Mouse (Mus musculus) heart, adult 2 months (tissue): ENCODE measurements around the gene Acvr1.

Experiments
- CTCF ChIP-seq: fragments of 200-600 bp; IDR thresholded peaks from 2 replicates; pipeline ENCODE4 v1.8.1; 2022; ENCODE audit warnings: antibody characterized with exemption, mild to moderate bottlenecking, moderate library complexity
- EP300 ChIP-seq: fragments of 200-500 bp; IDR thresholded peaks from 2 replicates; pipeline ENCODE4 v1.6.1; 2011; ENCODE audit warnings: low read depth, low read length, control low read depth; ENCODE audit not compliant: insufficient read depth
- POLR2A ChIP-seq: fragments of 200-500 bp; IDR thresholded peaks from 2 replicates; pipeline ENCODE4 v1.6.1; 2011; ENCODE audit warnings: mild to moderate bottlenecking, low read depth, low read length, control low read depth; ENCODE audit not compliant: insufficient read depth

- no peak for TF ChIP-seq CTCF
- TF ChIP-seq POLR2A, result no peak
- TF ChIP-seq EP300, result no peak
Observed at GRCm38 (mm10) chr2:58534379-58534778, 32.6 kb downstream of the Acvr1 start.
